Comparison of ENCODE assay signal across 15 mouse cellular contexts in genomic region chr14:45153258-45153657, GRCm38 (mm10).
DNase-seq lines count a peak whose midpoint lies in the region; ATAC-seq and TF ChIP-seq lines count a peak whose summit lies in the region.
"Had no signal": no experiment of that assay in that cellular context is flagged by ENCODE, and none has a peak within 500 bp of the region (broad histone marks: within the 10 kb centered on the region; RNA-seq: fewer than 3 reads in every experiment).

No protein-coding gene starts in this region.

- intact Hi-C loops in gastrocnemius, adult 2 months (cut with DNase I) = loop anchor here (2.0 kb wide), 1 partner anchor 172 kb away; no protein-coding TSS in a partner anchor

- no peak for ATAC-seq in midbrain, embryonic 14.5 days (ENCODE audit: low FRiP score, low TSS enrichment)
- ATAC-seq in midbrain, embryonic 15.5 days (replicated peaks) = no peak
- ATAC-seq in forebrain, embryonic 11.5 days (replicated peaks; ENCODE audit: low FRiP score) = no peak

- H3K9ac ChIP-seq in midbrain, embryonic 14.5 days (replicated peaks; ENCODE audit: low read length) = no peak overlapping the region
- H3K9ac ChIP-seq in midbrain, embryonic 15.5 days = no peak overlapping the region
- no peak overlapping the region for H3K9ac ChIP-seq in forebrain, embryonic 11.5 days (ENCODE audit: low read length)
- H3K9ac ChIP-seq: embryonic facial prominence, embryonic 12.5 days; stomach, embryonic 15.5 days had no signal

- no peak overlapping the region for H3K27ac ChIP-seq in gastrocnemius, adult 2 months
- H3K27ac ChIP-seq in midbrain, embryonic 14.5 days (replicated peaks; ENCODE audit: low read depth, low read length) = no peak overlapping the region
- no peak overlapping the region for H3K27ac ChIP-seq in midbrain, embryonic 15.5 days
- no peak overlapping the region for H3K27ac ChIP-seq in forebrain, embryonic 11.5 days (ENCODE audit: low read depth, low read length)
- H3K27ac ChIP-seq: embryonic facial prominence, embryonic 12.5 days; midbrain, embryonic 10.5 days; stomach, embryonic 15.5 days had no signal

- H3K36me3 ChIP-seq in midbrain, embryonic 14.5 days (ENCODE audit: control insufficient read depth, insufficient read depth, low read length) = no peaks in the 10 kb centered on the region
- no peaks in the 10 kb centered on the region for H3K36me3 ChIP-seq in midbrain, embryonic 15.5 days (replicated peaks)
- H3K36me3 ChIP-seq in splenic B cell, adult 2 months (ENCODE audit: control insufficient read depth, insufficient read depth, low read length, poor library complexity, severe bottlenecking) = peaks cover 8% of the 10 kb centered on the region
- H3K36me3 ChIP-seq in forebrain, embryonic 11.5 days (ENCODE audit: control insufficient read depth, insufficient read depth, low read length) = no peaks in the 10 kb centered on the region
- H3K36me3 ChIP-seq: embryonic facial prominence, embryonic 12.5 days; midbrain, embryonic 10.5 days; stomach, embryonic 15.5 days had no signal

- no peaks in the 10 kb centered on the region for H3K9me3 ChIP-seq in midbrain, embryonic 14.5 days (ENCODE audit: control insufficient read depth, low read length)
- H3K9me3 ChIP-seq in midbrain, embryonic 15.5 days = no peaks in the 10 kb centered on the region
- no peaks in the 10 kb centered on the region for H3K9me3 ChIP-seq in forebrain, embryonic 11.5 days (ENCODE audit: control insufficient read depth, low read length)
- H3K9me3 ChIP-seq: embryonic facial prominence, embryonic 12.5 days; midbrain, embryonic 10.5 days; stomach, embryonic 15.5 days had no signal

- no peak for DNase-seq in gastrocnemius, adult 2 months
- DNase-seq in gastrocnemius, adult 18-20 months (ENCODE audit: low spot score) = no peak
- DNase-seq in midbrain, embryonic 14.5 days = peak; percentile 79
- DNase-seq in brain, embryonic 14.5 days (ENCODE audit: low read depth) = peak; percentile 55
- peak; percentile 66 for DNase-seq in splenic B cell, adult 2 months (ENCODE audit: low read depth, low spot score)
- DNase-seq in kidney, adult 18-20 months = no peak
- no peak for DNase-seq in forebrain, embryonic 11.5 days (ENCODE audit: low spot score)
- DNase-seq: adrenal gland, postnatal 36 days; gastrocnemius, postnatal 10 days; heart, postnatal 36 days; liver had no signal

- H3K4me3 ChIP-seq in gastrocnemius, adult 2 months = no peak overlapping the region
- no peak overlapping the region for H3K4me3 ChIP-seq in midbrain, embryonic 14.5 days (replicated peaks; ENCODE audit: low read depth, low read length)
- H3K4me3 ChIP-seq in midbrain, embryonic 15.5 days = no peak overlapping the region
- no peak overlapping the region for H3K4me3 ChIP-seq in forebrain, embryonic 11.5 days (ENCODE audit: low read depth, low read length)
- H3K4me3 ChIP-seq: embryonic facial prominence, embryonic 12.5 days; midbrain, embryonic 10.5 days; stomach, embryonic 15.5 days had no signal

- peak; percentile 46 for TF ChIP-seq CTCF in gastrocnemius, adult 2 months (IDR thresholded peaks at IDR 0.05)
- no peak for TF ChIP-seq CTCF in brain, embryonic 14.5 days (IDR thresholded peaks at IDR 0.05; ENCODE audit: borderline replicate concordance, extremely low read depth, insufficient read depth, insufficient read length)

- no peaks in the 10 kb centered on the region for H3K4me1 ChIP-seq in midbrain, embryonic 14.5 days (ENCODE audit: control insufficient read depth, insufficient read depth, low read length)
- no peaks in the 10 kb centered on the region for H3K4me1 ChIP-seq in midbrain, embryonic 15.5 days
- no peaks in the 10 kb centered on the region for H3K4me1 ChIP-seq in forebrain, embryonic 11.5 days (replicated peaks; ENCODE audit: control insufficient read depth, insufficient read depth, low read length)
- H3K4me1 ChIP-seq: embryonic facial prominence, embryonic 12.5 days; midbrain, embryonic 10.5 days; stomach, embryonic 15.5 days had no signal

- H3K4me2 ChIP-seq in midbrain, embryonic 14.5 days (ENCODE audit: low read length) = no peak overlapping the region
- H3K4me2 ChIP-seq in midbrain, embryonic 15.5 days = no peak overlapping the region
- no peak overlapping the region for H3K4me2 ChIP-seq in forebrain, embryonic 11.5 days (ENCODE audit: low read depth, low read length, severe bottlenecking)
- H3K4me2 ChIP-seq: embryonic facial prominence, embryonic 12.5 days; stomach, embryonic 15.5 days had no signal

- H3K27me3 ChIP-seq in midbrain, embryonic 14.5 days (ENCODE audit: control insufficient read depth, insufficient read depth, low read length) = no peaks in the 10 kb centered on the region
- H3K27me3 ChIP-seq in midbrain, embryonic 15.5 days (replicated peaks) = no peaks in the 10 kb centered on the region
- H3K27me3 ChIP-seq in splenic B cell, adult 2 months (ENCODE audit: control insufficient read depth, insufficient read depth, low read length, poor library complexity, severe bottlenecking) = no peaks in the 10 kb centered on the region
- no peaks in the 10 kb centered on the region for H3K27me3 ChIP-seq in forebrain, embryonic 11.5 days (ENCODE audit: control insufficient read depth, insufficient read depth, low read length)
- H3K27me3 ChIP-seq: embryonic facial prominence, embryonic 12.5 days; stomach, embryonic 15.5 days had no signal

- TF ChIP-seq POLR2A in brain, embryonic 14.5 days (IDR thresholded peaks at IDR 0.05; ENCODE audit: borderline replicate concordance, extremely low read depth, insufficient read depth, insufficient read length, poor library complexity, severe bottlenecking) = no peak

- WGBS in midbrain, embryonic 14.5 days = 78% methylated on average over 2 of the region's 2 CpGs
- 83% methylated on average over 2 of the region's 2 CpGs for WGBS in midbrain, embryonic 15.5 days
- WGBS in forebrain, embryonic 11.5 days = 89% methylated on average over 2 of the region's 2 CpGs

Comparison
In these comparisons a context has a peak if more than half of its experiments do, and no peak if none do; other contexts are left out.
1. DNase-seq: peak in midbrain, embryonic 14.5 days (single experiment), brain, embryonic 14.5 days (single experiment) and splenic B cell, adult 2 months (single experiment); none in gastrocnemius, adult 2 months (single experiment), gastrocnemius, adult 18-20 months (single experiment), kidney, adult 18-20 months (single experiment) and forebrain, embryonic 11.5 days (single experiment).